Mouse (Mus musculus): Measurements from ENCODE around the gene Dock6.
"Not testable (repeated sequence)": the region's sequence is repeated elsewhere in the genome, so short reads cannot be mapped to it uniquely, and the experiment has no call there.

The Dock6 gene

DNA sequence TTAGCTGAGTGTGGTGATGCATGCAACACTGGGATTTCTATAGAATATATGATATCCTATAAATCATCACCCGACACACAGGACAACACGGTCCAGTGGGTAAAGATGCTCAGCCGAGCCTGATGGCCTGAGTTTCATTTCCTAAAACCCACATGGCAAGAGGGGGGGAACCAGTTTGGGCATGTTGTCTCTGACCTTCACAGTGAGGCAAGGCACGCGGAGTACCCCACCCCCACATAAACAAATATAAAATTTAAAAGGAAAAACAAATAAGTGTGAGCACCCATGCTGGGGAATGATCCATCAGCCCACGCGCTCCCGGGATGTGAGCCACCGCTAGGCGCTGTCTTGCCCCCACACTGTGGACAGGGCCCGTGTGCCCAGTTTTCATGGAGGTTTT is 45.5 kb downstream of the Dock6 start:
- DNase-seq: no peak

- DNase-seq: no peak
Observed at GRCm38 (mm10) chr9:21806363-21806762, 46.1 kb downstream of the Dock6 start.

DNA sequence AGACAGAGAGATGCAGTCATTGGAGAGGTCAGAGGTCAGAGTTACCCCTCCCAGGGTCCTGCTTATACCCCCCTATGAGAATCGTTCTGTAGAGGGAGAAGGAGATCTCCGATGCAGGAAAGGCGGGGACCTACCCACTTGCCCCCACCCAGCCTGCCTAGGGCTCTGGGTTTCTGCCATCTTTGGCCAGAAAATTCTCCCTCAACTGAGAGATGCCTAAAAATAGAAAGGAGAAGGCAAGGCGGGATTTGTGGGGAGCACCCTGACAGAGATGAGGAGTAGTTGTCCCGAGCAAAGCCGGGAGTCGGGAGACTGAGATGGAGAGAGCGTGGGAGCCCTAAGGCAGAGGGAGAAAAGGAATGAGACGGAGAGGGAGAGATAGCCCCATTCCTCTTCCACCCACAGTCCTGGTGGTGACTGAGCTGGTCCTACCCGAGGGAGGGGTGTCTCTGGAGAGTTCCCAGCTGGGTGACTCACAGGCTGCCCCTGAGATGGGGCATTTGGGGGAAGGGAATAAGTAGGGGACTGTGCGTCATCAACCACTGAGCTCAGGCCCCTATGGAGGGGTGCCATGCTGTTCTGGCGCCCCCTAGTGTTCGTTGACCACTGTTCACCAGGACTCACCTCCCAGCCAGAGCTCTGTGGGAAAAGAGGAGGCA is 48.3 kb downstream of the Dock6 start:
- peak; percentile 65 to 71 for DNase-seq

- no peak for DNase-seq
Observed at GRCm38 (mm10) chr9:21801591-21801990, 50.8 kb downstream of the Dock6 start.

GRCm38 (mm10) chr9:21801121-21801520 is 51.3 kb downstream of the Dock6 start:
- DNase-seq: no peak

DNA sequence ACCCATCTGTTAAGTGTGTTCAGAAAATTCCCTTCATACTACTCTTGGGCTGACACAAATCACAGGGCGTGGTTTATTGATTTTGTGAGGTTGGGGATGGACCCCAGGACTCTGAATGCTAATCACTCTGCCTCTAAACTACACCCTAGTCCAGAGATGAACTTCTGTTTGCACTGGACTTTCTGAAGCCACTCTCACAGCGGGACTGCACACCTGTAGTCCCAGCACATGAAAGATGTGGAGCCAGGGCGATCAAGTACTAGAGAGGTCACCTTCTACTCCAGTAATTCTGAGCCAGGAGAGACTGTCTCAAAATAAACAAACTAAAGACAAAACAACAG is 53.5 kb downstream of the Dock6 start:
- DNase-seq: no peak

- DNase-seq: peak; percentile 81 to 85
Observed at GRCm38 (mm10) chr9:21798345-21799009, 54.0 kb downstream of the Dock6 start, which contains the start of gene Kank2. Kank2 (minus strand) TSS chr9:21798744.

DNA sequence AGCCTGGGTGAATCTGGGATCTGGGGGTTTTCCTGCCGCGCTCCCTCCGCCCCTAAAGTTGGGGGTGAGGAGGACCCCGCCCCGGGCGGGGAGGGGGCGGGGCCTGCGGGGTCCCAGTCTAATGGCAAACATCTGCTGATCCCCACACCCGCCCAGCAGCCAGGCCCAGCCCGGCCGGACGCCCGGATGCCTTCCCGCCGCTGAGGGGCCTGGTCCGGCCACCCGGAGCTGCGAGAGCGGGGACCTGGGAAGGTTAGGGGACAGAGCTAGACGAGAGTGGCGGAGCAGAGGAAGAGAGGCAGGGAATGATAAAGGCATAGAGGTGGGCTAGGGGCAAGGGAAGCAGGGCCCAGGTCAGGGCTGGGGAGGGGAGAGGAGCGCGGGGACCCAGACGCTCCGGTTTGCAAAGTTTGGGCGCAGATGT is 54.5 kb downstream of the Dock6 start:
- peak; percentile 26 to 46 for DNase-seq

DNA sequence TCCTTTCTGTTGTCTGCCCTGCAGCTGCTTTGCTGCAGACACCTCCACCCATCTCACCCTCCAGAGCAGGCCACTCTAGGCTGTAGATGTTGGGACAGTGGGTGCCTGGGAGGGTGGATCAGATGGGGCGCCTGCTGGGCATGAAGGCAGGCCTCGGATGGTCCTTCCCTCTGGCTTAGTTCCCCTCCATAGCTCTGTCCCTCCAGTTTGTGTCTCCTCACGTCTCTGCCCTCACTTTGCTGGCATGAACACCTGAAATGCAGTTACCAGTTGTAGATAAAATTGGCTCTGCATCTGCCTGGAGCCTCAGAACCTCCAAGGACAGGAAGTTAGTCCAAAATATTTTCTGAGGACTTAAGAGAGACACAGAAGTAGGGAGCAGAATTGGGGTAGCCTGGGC is 55.5 kb downstream of the Dock6 start:
- DNase-seq: no peak

- no peak for DNase-seq
Observed at GRCm38 (mm10) chr9:21796259-21796658, 56.2 kb downstream of the Dock6 start.

- no peak for DNase-seq
Observed at GRCm38 (mm10) chr9:21795579-21795978, 56.9 kb downstream of the Dock6 start.

DNA sequence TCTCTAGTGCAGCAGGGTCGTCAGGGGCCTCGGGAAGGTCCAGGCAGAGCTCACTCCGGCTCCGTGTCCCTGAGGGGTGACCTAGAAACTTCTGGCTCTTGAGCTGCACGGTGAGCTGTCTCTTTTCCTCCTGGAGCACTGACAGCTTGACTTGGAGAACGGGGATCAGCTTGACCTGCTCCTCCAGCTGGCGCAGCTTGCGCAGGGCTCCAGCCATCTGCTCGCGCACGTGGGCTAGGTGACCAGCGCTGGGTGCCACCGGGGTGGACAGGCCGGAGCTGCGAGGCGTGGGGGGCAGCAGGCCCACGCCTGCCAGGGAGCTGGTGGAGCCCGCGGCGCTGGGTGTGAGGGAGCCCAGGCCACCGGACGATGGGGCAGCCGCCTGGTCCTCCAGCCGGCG is 57.5 kb downstream of the Dock6 start:
- no peak for DNase-seq

GRCm38 (mm10) chr9:21794344-21794834 is 58.0 kb downstream of the Dock6 start:
- no peak for DNase-seq

DNA sequence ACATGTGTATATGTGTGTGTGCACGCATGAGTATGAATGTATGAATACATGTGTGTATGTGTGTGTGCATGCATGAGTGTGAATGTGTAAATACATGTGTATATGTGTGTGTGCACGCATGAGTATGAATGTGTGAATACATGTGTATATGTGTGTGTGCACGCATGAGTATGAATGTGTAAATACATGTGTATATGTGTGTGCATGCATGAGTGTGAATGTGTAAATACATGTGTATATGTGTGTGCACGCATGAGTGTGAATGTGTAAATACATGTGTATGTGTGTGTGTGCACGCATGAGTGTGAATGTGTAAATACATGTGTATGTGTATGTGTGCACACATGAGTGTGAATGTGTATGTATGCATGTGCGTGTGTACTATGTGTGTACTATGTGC is 58.9 kb downstream of the Dock6 start:
- DNase-seq: not testable (repeated sequence)

GRCm38 (mm10) chr9:21792644-21793043 is 59.8 kb downstream of the Dock6 start:
- DNase-seq: no peak

GRCm38 (mm10) chr9:21791861-21792260 is 60.6 kb downstream of the Dock6 start:
- no peak for DNase-seq

GRCm38 (mm10) chr9:21788234-21788633 is 64.2 kb downstream of the Dock6 start:
- no peak for DNase-seq

- no peak for DNase-seq
Observed at GRCm38 (mm10) chr9:21787654-21788053, 64.8 kb downstream of the Dock6 start.

DNA sequence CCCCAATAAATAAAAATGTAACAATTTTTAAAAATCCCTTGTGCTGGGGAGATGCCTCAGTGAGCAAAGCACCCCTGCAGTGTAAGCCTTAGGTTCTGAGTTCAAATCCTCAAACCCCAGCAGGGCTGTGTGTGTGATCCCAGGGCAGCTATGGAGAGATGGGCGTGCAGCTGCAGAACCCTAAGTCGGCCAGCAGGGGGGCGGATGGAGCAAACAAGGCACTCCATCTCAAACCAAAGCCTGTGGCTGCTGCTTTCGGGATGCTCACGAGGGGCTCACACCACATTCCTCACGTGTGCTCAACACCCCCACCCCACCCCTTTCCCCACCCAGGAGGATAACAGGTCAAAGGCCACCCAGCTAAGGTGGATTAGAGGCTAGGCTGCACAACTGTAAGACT is 65.5 kb downstream of the Dock6 start:
- peak; percentile 62 to 67 for DNase-seq

DNA sequence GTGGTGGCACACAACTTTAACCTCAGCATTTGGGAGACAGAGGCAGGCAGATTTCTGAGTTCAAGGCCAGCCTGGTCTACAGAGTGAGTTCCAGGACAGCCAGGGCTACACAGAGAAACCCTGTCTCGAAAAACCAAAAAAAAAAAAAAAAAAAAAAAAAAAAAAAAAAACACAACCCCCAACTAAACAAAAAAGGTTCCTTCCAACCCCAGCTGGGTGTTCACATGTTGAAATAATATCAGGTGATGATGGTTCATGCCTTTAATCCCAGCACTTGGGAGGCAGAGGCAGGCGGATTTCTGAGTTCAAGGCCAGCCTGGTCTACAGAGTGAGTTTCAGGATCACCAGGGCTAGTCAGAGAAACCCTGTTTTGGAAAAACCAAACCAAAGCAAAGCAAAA is 66.1 kb downstream of the Dock6 start:
- DNase-seq: not testable (repeated sequence)

GRCm38 (mm10) chr9:21784517-21785307 is 67.7 kb downstream of the Dock6 start:
- no peak for DNase-seq

GRCm38 (mm10) chr9:21781657-21782468 is 70.6 kb downstream of the Dock6 start:
- no peak for DNase-seq

DNA sequence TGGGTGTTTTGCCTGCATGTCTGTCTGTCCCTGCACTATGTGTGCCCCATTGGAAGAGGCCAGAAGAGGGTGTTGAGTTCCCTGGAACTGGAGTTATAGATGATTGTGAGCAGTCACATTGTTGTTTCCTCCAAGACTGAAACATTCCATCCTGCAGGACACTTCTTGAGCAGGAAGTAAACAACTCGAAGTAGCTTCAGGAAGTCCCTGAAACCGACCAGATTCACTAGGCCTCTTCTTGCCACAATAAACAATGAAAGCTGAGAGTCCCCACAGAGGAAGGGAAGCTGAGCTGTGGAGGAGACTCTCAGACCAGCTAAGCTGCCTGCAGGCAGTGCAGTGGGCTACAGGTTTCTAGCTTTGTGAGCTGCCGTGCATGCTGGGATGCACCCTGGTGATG is 74.7 kb downstream of the Dock6 start:
- no peak for DNase-seq
